Mouse (Mus musculus): Measurements from ENCODE around the gene Ube2h.

DNA sequence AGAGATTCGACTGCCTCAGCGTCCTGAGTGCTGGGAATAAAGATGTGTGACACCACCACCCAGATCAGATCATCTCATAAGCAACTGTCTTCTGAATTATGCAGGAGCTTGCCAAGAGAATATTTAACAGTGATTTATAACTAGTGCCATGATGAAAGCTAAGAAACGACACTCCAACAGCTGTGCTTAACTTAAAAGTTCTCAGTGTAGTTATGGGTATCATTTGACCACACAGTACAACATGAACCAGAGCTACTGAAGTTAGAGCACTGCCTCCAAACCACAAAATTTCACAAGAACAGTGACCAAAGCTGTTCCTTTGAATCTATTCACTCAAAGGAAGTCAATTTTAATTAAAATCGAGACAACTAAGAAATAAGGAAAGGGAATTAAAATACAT lies 61.4 kb downstream of the Ube2h start:
- TF ChIP-seq CTCF (IDR thresholded peaks at IDR 0.05; ENCODE audit: borderline replicate concordance, insufficient read depth, low read depth, low read length) (no peak), POLR2A (IDR thresholded peaks at IDR 0.05; ENCODE audit: borderline replicate concordance, insufficient read depth, low read length) (no peak)
